Mouse (Mus musculus) spleen, adult 12 weeks (tissue): Measurements from ENCODE around the gene Wars.

Source experiments
- DNase-seq: peaks from one replicate; pipeline ENCODE4 v3.0.0; 2022; ENCODE audit warnings: low spot score

Wars gene

GRCm38 (mm10) chr12:108893715-108894431, at the start of gene Wars:
TSS of gene Wars (minus strand) at chr12:108894174.
- DNase-seq: peak; percentile 87

- DNase-seq: no peak
Observed at GRCm38 (mm10) chr12:108942203-108942923, 48.4 kb upstream of the Wars start.

GRCm38 (mm10) chr12:108941282-108941681, 47.3 kb upstream of the Wars start:
- no peak for DNase-seq

GRCm38 (mm10) chr12:108940255-108940654, 46.3 kb upstream of the Wars start:
- no peak for DNase-seq

GRCm38 (mm10) chr12:108939317-108939716, 45.3 kb upstream of the Wars start:
- DNase-seq: no peak

- no peak for DNase-seq
Observed at GRCm38 (mm10) chr12:108938844-108939243, 44.9 kb upstream of the Wars start.

GRCm38 (mm10) chr12:108937506-108937905, 43.5 kb upstream of the Wars start:
- no peak for DNase-seq

GRCm38 (mm10) chr12:108936834-108937233, 42.9 kb upstream of the Wars start:
- DNase-seq: no peak

GRCm38 (mm10) chr12:108934231-108934630, 40.3 kb upstream of the Wars start:
- DNase-seq: no peak

- no peak for DNase-seq
Observed at GRCm38 (mm10) chr12:108932113-108932512, 38.1 kb upstream of the Wars start.

- no peak for DNase-seq
Observed at GRCm38 (mm10) chr12:108931341-108932053, 37.5 kb upstream of the Wars start.

GRCm38 (mm10) chr12:108929475-108929874, 35.5 kb upstream of the Wars start:
- no peak for DNase-seq

GRCm38 (mm10) chr12:108928249-108928648, 34.3 kb upstream of the Wars start:
- DNase-seq: no peak

- DNase-seq: no peak
Observed at GRCm38 (mm10) chr12:108926606-108927111, 32.7 kb upstream of the Wars start.

- no peak for DNase-seq
Observed at GRCm38 (mm10) chr12:108918753-108919152, 24.8 kb upstream of the Wars start.

- no peak for DNase-seq
Observed at GRCm38 (mm10) chr12:108917509-108917908, 23.5 kb upstream of the Wars start.

- no peak for DNase-seq
Observed at GRCm38 (mm10) chr12:108916447-108917042, 22.6 kb upstream of the Wars start.

- no peak for DNase-seq
Observed at GRCm38 (mm10) chr12:108915893-108916292, 21.9 kb upstream of the Wars start.

- no peak for DNase-seq
Observed at GRCm38 (mm10) chr12:108914709-108915340, 20.9 kb upstream of the Wars start.

GRCm38 (mm10) chr12:108914198-108914597, 20.2 kb upstream of the Wars start:
- DNase-seq: no peak

GRCm38 (mm10) chr12:108912442-108912841, 18.5 kb upstream of the Wars start:
- DNase-seq: no peak
